Mouse (Mus musculus): ENCODE data around the gene Cubn.

DNA sequence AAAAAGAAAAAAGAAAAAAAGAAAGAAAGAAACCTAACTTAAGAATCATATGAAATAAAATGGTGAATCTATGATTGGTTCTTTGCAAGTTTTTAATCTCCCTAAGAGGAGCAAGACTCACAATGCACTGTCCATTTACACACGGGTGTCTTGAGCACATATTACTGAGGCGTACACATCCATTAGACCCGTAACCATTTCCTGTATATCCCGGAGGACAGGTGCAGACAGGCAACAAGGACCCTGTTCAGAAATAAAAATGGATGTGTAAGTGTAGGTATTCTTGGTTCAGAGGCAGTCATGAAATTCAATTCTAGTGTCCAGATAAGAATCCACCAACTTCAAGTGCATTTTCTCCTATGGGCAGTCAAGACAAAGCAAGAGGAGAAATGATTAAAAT lies 22.0 kb downstream of the Cubn start:
- TF ChIP-seq POLR2A (IDR thresholded peaks at IDR 0.05; ENCODE audit: insufficient read length, low read depth) (no peak), USF1 (IDR thresholded peaks at IDR 0.05; ENCODE audit: low read depth) (no peak), E2F4 (IDR thresholded peaks at IDR 0.05; ENCODE audit: insufficient read depth) (no peak), TCF12 (IDR thresholded peaks at IDR 0.05; ENCODE audit: insufficient read depth, poor library complexity, severe bottlenecking) (no peak), MAX (IDR thresholded peaks at IDR 0.05; ENCODE audit: low read depth) (no peak), POLR2AphosphoS2 (IDR thresholded peaks at IDR 0.05; ENCODE audit: insufficient read length, low read depth) (no peak), CEBPB (IDR thresholded peaks at IDR 0.05; ENCODE audit: insufficient read depth, poor library complexity, severe bottlenecking) (no peak)
